Mouse (Mus musculus) right cerebral cortex, adult 18-20 months (tissue): Measurements from ENCODE around the gene Gm17545.

Experiments
- DNase-seq: peaks from one replicate; pipeline ENCODE4 v3.0.0; 2022; ENCODE audit warnings: mixed read lengths

Gene Gm17545

GRCm38 (mm10) chr9:22447213-22447612, 6.9 kb upstream of the Gm17545 start:
- no peak for DNase-seq

- no peak for DNase-seq
These were observed 5.7 kb upstream of the Gm17545 start for GRCm38 (mm10) chr9:22448420-22448819.

GRCm38 (mm10) chr9:22449209-22449608, 4.9 kb upstream of the Gm17545 start:
- DNase-seq: no peak

- no peak for DNase-seq
These were observed 1.4 kb upstream of the Gm17545 start for GRCm38 (mm10) chr9:22452697-22453096.

- DNase-seq: no peak
These were observed 577 bp upstream of the Gm17545 start for GRCm38 (mm10) chr9:22453501-22453924.

GRCm38 (mm10) chr9:22455041-22455440, 951 bp downstream of the Gm17545 start:
- no peak for DNase-seq

- no peak for DNase-seq
These were observed 3.2 kb downstream of the Gm17545 start for GRCm38 (mm10) chr9:22457142-22457835.

- no peak for DNase-seq
These were observed 7.9 kb downstream of the Gm17545 start for GRCm38 (mm10) chr9:22461946-22462345.

GRCm38 (mm10) chr9:22466212-22466611, 12.1 kb downstream of the Gm17545 start:
- DNase-seq: no peak

- DNase-seq: no peak
These were observed 13.5 kb downstream of the Gm17545 start for GRCm38 (mm10) chr9:22467371-22468169.

GRCm38 (mm10) chr9:22468170-22468898, 14.2 kb downstream of the Gm17545 start:
- peak; percentile 46 for DNase-seq

- no peak for DNase-seq
These were observed 14.8 kb downstream of the Gm17545 start for GRCm38 (mm10) chr9:22468899-22469259.

- no peak for DNase-seq
These were observed 15.6 kb downstream of the Gm17545 start, which contains the start of gene Rp9 for GRCm38 (mm10) chr9:22469643-22470042. Gene Rp9 (minus strand): TSS chr9:22469743.

- DNase-seq: peak; percentile 97
These were observed 21.4 kb downstream of the Gm17545 start, which contains the start of gene Bbs9 for GRCm38 (mm10) chr9:22475424-22475868. Gene Bbs9 (plus strand): TSS chr9:22475715.

GRCm38 (mm10) chr9:22476265-22476664, 22.2 kb downstream of the Gm17545 start:
- DNase-seq: no peak

- no peak for DNase-seq
These were observed 24.9 kb downstream of the Gm17545 start for GRCm38 (mm10) chr9:22478946-22479345.

GRCm38 (mm10) chr9:22483866-22484561, 29.9 kb downstream of the Gm17545 start:
- no peak for DNase-seq

GRCm38 (mm10) chr9:22484562-22485308, 30.6 kb downstream of the Gm17545 start:
- no peak for DNase-seq

- no peak for DNase-seq
These were observed 32.1 kb downstream of the Gm17545 start for GRCm38 (mm10) chr9:22486211-22486610.

GRCm38 (mm10) chr9:22488963-22489362, 34.9 kb downstream of the Gm17545 start:
- DNase-seq: no peak

- DNase-seq: no peak
These were observed 40.2 kb downstream of the Gm17545 start for GRCm38 (mm10) chr9:22494203-22494807.
